Mouse (Mus musculus) limb, embryonic 12.5 days (tissue): ENCODE measurements around the gene Col25a1. TPM values are rescaled to one million over a fixed set of nuclear protein-coding genes. Genes with fewer than 3 reads are reported as not detected.
A peak's percentile ranks its signal among the peaks of the same experiment; 100 is the strongest.

Experiments
- ATAC-seq: fragments of 200-750 bp; cut with Nextera tagmentation; 2 replicates; pipeline ENCODE4 v1.8.0; 2017; ENCODE audit warnings: low read depth, moderate TSS enrichment; ENCODE audit not compliant: insufficient number of reproducible peaks, insufficient read depth, low FRiP score, low TSS enrichment
- H3K27ac ChIP-seq: fragments of 300-500 bp; sonication (generic); 2 replicates; pipeline ENCODE4 v1.5.1; 2016; ENCODE audit warnings: mild to moderate bottlenecking, moderate library complexity
- H3K27me3 ChIP-seq: fragments of 300-500 bp; sonication (generic); 2 replicates; pipeline ENCODE4 v1.6.1; 2016; ENCODE audit warnings: mild to moderate bottlenecking, moderate library complexity
- H3K36me3 ChIP-seq: fragments of 300-500 bp; sonication (generic); 2 replicates; pipeline ENCODE4 v1.6.1; 2016; ENCODE audit warnings: mild to moderate bottlenecking, moderate library complexity
- H3K4me1 ChIP-seq: fragments of 300-500 bp; sonication (generic); replicated peaks from 2 replicates; pipeline ENCODE4 v1.6.1; 2016
- H3K4me2 ChIP-seq: fragments of 300-500 bp; sonication (generic); 2 replicates; pipeline ENCODE4 v1.6.1; 2016; ENCODE audit warnings: mild to moderate bottlenecking, moderate library complexity
- H3K4me3 ChIP-seq: fragments of 300-500 bp; sonication (generic); replicated peaks from 2 replicates; pipeline ENCODE4 v1.5.1; 2016; ENCODE audit warnings: mild to moderate bottlenecking
- H3K9ac ChIP-seq: fragments of 300-500 bp; sonication (generic); replicated peaks from 2 replicates; pipeline ENCODE4 v1.6.1; 2016; ENCODE audit warnings: mild to moderate bottlenecking, moderate library complexity
- H3K9me3 ChIP-seq: fragments of 300-500 bp; sonication (generic); 2 replicates; pipeline ENCODE4 v1.6.1; 2016; ENCODE audit warnings: mild to moderate bottlenecking, moderate library complexity
- WGBS: fragments of 180-500 bp; shearing (Covaris S2); methylation state at CpG from one replicate; pipeline ENCODE4 v1.1.7; 2016; 5-methylcytosine and 5-hydroxymethylcytosine counted together
- polyA plus RNA-seq: library from polyadenylated mRNA; unstranded; fragments of >200 nt; fragmentation: Nextera tagmentation; extraction: Ambion mirVana; gene quantifications from 2 replicates; pipeline ENCODE4 v1.2.1, GENCODE M21; 2016

The Col25a1 gene
- polyA plus RNA-seq, 1 experiment from 2014 or later = 43.2 TPM

DNA sequence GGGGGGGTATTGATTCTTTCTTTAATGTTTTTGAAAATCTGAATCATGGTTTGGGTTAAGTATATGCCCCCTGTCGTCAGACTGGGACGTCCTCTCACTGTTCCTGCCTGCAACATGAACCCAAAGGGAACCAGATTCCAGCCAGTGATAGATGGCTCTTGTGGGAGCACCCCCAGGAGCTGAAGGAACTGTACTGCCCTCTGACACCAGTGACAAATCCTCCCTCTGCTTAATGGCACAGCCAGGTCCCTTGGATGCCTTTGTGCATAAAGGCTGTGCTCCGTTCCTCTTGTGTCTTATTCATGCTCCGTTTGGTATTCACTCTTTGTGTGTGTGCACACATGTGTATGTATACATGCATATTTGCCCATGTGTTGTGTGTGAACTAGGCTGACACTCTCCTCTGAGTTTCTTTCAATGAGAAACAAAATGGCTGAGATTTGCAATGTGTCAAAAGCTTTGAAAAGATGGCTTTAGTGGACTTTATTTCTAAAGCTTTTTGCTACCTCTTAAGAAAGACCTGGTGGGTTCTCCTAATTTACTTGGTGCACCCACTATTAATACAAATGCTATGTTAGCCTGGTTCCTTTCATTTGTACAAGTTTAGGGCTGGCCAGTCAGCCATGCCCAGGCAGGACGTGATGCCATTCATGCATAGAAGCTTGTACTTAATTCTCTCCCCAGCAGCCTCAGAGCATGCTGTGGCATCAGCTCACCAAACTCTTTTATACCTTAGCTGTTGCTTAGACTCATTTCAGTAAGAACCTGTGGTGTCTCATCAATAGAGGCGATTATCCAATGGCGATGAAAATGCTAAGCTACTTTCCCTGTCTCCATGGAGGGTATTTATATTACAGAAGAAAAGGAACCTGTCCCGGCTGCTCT is 273.5 kb downstream of the Col25a1 start:
- ATAC-seq = no peak
- no peaks in the 10 kb centered on the region for H3K36me3 ChIP-seq
- no peak overlapping the region for H3K4me3 ChIP-seq
- H3K4me1 ChIP-seq = peaks cover 23% of the 10 kb centered on the region
- H3K4me2 ChIP-seq = no peak overlapping the region
- 69% methylated on average over 8 of the region's 8 CpGs for WGBS
- H3K27ac ChIP-seq = no peak overlapping the region
- no peak overlapping the region for H3K9ac ChIP-seq
- no peaks in the 10 kb centered on the region for H3K9me3 ChIP-seq
- peaks cover 3% of the 10 kb centered on the region for H3K27me3 ChIP-seq

DNA sequence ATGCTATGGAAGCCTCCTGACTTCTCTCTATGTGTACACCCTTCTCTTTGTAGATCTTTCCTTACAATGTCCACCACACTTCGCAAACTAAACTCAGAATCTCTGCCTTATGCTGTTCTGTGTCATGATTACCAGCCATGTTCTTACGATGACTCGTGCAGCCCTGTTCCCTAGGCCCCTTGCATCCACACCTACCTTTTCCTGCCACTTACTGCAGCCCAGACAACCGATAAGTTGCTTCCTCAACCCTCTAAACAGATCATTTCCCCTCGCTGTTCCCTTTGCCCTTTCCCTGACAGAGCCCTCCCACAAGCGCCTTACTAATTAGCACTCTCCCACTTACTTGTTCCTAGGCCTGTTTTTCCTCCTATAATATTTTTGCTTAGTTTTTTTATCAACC is 275.9 kb downstream of the Col25a1 start:
- Histone ChIP-seq H3K36me3 (no peaks in the 10 kb centered on the region), H3K27me3 (peaks cover 3% of the 10 kb centered on the region), H3K27ac (no peak overlapping the region), H3K4me2 (no peak overlapping the region), H3K9ac (no peak overlapping the region), H3K9me3 (no peaks in the 10 kb centered on the region), H3K4me1 (peaks cover 6% of the 10 kb centered on the region), H3K4me3 (no peak overlapping the region)
- no peak for ATAC-seq
- WGBS = 50% methylated on average over 6 of the region's 6 CpGs

DNA sequence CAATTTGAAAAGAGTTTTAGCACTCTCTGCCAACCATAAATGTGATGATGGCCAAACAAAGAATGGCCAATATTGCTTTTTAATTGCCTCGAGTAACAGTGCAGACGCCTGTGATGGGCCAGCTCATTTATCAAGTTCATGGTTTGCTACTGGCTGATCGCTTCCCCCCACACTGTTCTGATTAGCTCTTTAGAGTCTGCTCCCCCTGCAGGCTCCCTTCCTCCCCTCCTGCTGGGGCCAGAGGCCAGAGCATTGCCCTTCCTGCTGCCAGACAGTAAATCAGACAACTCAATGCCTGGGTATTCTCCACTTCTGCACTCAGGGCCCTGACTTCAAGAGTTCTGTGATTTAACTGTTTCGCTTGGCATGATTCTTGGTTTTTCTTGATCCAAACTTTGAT is 281.9 kb downstream of the Col25a1 start:
- H3K9ac ChIP-seq = no peak overlapping the region
- peaks cover 6% of the 10 kb centered on the region for H3K4me1 ChIP-seq
- H3K27me3 ChIP-seq = peaks cover 1% of the 10 kb centered on the region
- H3K36me3 ChIP-seq = no peaks in the 10 kb centered on the region
- H3K9me3 ChIP-seq = no peaks in the 10 kb centered on the region
- no peak overlapping the region for H3K4me3 ChIP-seq
- 10% methylated on average over 4 of the region's 4 CpGs for WGBS
- H3K4me2 ChIP-seq = no peak overlapping the region
- no peak for ATAC-seq
- H3K27ac ChIP-seq = no peak overlapping the region

DNA sequence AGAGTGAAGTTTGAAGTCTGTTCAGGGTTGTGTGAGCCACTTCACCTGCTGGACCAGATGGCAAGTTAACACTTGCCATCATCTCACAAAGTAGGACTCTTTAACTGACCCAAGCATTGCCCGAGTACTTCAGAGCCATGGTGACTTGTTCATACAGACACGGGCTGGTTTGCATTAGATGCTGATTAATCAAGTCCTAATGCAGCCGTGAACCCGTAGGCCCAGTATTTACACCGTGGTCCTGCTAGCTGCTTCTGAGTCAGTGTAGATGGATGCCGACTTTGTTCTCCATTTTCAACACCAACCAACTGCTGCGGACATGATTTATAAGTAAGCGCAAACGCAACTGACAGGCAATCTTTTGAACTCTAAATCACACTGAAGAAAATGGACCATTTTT is 287.6 kb downstream of the Col25a1 start:
- no peak for ATAC-seq
- no peak overlapping the region for H3K27ac ChIP-seq
- WGBS = 33% methylated on average over 9 of the region's 9 CpGs

DNA sequence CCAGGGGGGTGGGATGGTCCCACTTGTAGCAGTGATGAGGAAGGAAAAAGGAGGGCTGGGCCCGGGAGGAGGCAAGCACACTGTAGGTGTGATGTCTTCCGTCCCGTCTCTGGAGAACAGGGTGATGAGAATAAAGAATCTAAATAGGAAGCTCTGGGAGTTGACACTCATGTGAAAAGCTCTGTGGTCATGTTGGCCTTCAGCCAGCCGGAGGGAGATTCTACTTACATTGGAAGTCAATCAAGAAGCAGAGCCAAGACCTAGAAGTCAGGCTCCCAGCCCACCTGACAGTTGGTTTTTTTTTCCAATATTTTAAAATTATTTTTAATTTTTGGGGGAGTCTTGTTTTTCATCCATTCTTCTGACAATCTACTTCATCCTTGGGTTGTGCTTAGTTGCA is 297.5 kb downstream of the Col25a1 start:
- Histone ChIP-seq H3K9me3 (no peaks in the 10 kb centered on the region), H3K4me3 (no peak overlapping the region), H3K36me3 (no peaks in the 10 kb centered on the region), H3K9ac (no peak overlapping the region), H3K4me2 (no peak overlapping the region), H3K27me3 (no peaks in the 10 kb centered on the region), H3K27ac (no peak overlapping the region), H3K4me1 (peaks cover 23% of the 10 kb centered on the region)
- 92% methylated on average over 4 of the region's 4 CpGs for WGBS
- ATAC-seq = no peak

More for the DNA sequence above, 287.6 kb downstream of the Col25a1 start:
- no peak overlapping the region for H3K4me2 ChIP-seq
- H3K27me3 ChIP-seq = no peaks in the 10 kb centered on the region
- no peaks in the 10 kb centered on the region; the same call in 1 of the 2 replicates for H3K4me1 ChIP-seq
- no peaks in the 10 kb centered on the region for H3K9me3 ChIP-seq
- H3K9ac ChIP-seq = no peak overlapping the region
- no peaks in the 10 kb centered on the region for H3K36me3 ChIP-seq
- no peak overlapping the region for H3K4me3 ChIP-seq

DNA sequence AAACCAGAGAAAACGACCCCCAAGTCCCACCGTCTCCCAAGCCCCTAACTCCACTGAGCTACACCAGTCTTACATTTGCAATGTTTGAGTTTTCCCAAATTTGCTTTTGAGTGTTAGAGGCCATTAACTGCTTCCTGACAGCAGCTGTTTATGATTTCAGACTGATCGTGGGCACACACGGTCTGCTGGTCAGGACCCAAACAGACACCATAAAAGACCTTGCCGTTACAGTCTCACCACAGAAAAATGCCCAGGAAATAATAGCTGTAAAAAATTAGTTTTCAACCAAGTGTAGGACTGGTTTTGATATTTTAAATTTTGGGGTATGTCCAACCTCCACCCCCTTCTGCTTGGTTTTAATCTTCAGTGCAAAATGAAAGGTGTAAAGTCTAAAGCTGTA is 298.8 kb downstream of the Col25a1 start:
- no peaks in the 10 kb centered on the region for H3K36me3 ChIP-seq
- H3K9ac ChIP-seq = no peak overlapping the region
- no peak for ATAC-seq
- H3K4me1 ChIP-seq = peaks cover 23% of the 10 kb centered on the region
- no peak overlapping the region for H3K4me2 ChIP-seq
- H3K27me3 ChIP-seq = no peaks in the 10 kb centered on the region
- 14% methylated on average over 5 of the region's 5 CpGs for WGBS
- no peak overlapping the region for H3K4me3 ChIP-seq
- peak overlapping the region; percentile 58; the same call in 1 of the 2 replicates for H3K27ac ChIP-seq
- H3K9me3 ChIP-seq = no peaks in the 10 kb centered on the region

DNA sequence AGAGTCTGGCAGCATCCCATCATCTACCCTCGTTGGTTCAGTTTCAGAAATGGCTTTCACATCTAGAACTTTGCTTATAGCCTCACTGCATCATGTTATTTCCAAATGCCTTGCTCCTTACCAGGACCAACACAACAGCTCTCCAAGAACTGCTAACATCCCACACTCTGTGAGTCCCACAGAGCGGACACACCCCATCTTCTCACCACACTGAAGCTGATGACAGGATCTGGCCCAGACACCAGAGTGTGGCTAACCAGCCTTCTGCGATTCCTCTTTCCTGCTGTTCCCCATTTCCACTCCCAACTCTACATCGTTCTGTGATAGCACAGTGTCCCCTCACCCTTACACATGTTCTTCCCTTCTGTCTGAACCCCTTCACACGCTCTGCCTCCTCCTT is 301.5 kb downstream of the Col25a1 start:
- 80% methylated on average over 5 of the region's 5 CpGs for WGBS
- Histone ChIP-seq H3K4me1 (peaks cover 26% of the 10 kb centered on the region), H3K9me3 (no peaks in the 10 kb centered on the region), H3K27ac (no peak overlapping the region), H3K27me3 (no peaks in the 10 kb centered on the region), H3K4me2 (no peak overlapping the region), H3K9ac (no peak overlapping the region), H3K4me3 (no peak overlapping the region), H3K36me3 (no peaks in the 10 kb centered on the region)
- ATAC-seq = no peak

DNA sequence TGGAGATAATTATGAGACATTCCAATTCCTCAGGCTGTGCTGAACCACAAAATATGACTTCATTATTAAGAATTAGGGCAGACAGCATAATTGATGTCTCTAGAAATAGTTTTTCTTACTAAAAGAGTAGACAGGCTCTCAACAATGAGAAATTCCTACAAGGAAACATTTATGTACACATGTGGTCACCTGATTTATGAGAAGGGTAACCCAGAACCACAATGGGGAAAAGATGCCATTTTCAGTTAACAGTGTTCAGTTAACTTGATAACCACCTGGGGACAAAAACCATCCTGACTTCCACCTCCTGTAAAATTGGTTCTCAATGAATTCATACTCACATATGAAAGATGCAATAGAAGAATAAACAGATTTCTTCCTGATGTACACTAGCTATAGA is 305.7 kb downstream of the Col25a1 start:
- Histone ChIP-seq H3K27me3 (no peaks in the 10 kb centered on the region), H3K27ac (no peak overlapping the region), H3K9me3 (no peaks in the 10 kb centered on the region), H3K36me3 (no peaks in the 10 kb centered on the region), H3K4me3 (no peak overlapping the region), H3K4me2 (no peak overlapping the region), H3K4me1 (peaks cover 12% of the 10 kb centered on the region; the same call in 1 of the 2 replicates), H3K9ac (no peak overlapping the region)
- no peak for ATAC-seq

DNA sequence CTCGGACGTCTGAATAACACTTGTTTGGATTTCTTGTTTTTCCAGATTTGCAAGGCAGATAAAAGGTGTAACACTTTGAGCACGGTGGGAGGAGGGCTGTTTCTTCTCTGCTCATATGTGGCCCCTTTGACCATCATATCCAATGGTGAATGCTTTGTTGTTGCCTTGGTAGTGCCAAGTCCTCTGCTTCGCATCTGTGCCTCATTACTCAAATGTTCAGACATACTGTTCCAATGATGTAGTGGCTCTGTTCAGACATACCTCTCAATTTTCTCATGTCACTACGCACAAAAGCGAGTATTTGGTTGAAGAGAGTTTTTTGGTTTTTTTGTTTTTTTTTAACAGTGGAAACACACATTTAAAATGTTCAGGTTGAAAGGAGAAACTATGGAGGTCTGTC is 308.5 kb downstream of the Col25a1 start:
- Histone ChIP-seq H3K36me3 (no peaks in the 10 kb centered on the region), H3K4me3 (no peak overlapping the region), H3K27ac (no peak overlapping the region), H3K27me3 (no peaks in the 10 kb centered on the region), H3K4me1 (peaks cover 19% of the 10 kb centered on the region; the same call in 1 of the 2 replicates), H3K4me2 (no peak overlapping the region), H3K9ac (no peak overlapping the region), H3K9me3 (no peaks in the 10 kb centered on the region)
- WGBS = 80% methylated on average over 6 of the region's 6 CpGs
- no peak for ATAC-seq

DNA sequence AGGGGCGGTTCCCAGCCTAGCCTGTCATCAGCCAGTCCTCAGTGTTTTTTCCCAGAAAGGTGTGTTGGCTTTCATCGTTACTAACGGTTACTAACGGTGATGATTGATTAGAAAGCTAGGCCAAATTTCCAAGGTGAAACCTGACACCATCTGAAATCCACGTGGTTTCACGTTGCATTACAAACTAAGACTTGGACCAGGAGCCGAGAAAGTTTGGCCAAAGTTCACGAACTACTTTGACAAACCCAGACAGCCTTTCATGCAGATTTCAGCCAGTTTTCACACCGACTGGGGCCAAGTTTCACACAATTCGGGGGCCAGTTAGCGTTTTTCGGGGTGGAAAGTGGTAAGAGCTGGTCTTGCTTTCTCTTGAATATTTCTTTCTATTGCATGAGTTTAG is 309.4 kb downstream of the Col25a1 start:
- no peak overlapping the region for H3K4me3 ChIP-seq
- no peak for ATAC-seq
- H3K27me3 ChIP-seq = no peaks in the 10 kb centered on the region
- 43% methylated on average over 12 of the region's 12 CpGs for WGBS
- no peak overlapping the region for H3K27ac ChIP-seq
- no peak overlapping the region for H3K4me2 ChIP-seq
- no peaks in the 10 kb centered on the region for H3K36me3 ChIP-seq
- peaks cover 19% of the 10 kb centered on the region; the same call in 1 of the 2 replicates for H3K4me1 ChIP-seq
- no peaks in the 10 kb centered on the region for H3K9me3 ChIP-seq
- H3K9ac ChIP-seq = no peak overlapping the region

DNA sequence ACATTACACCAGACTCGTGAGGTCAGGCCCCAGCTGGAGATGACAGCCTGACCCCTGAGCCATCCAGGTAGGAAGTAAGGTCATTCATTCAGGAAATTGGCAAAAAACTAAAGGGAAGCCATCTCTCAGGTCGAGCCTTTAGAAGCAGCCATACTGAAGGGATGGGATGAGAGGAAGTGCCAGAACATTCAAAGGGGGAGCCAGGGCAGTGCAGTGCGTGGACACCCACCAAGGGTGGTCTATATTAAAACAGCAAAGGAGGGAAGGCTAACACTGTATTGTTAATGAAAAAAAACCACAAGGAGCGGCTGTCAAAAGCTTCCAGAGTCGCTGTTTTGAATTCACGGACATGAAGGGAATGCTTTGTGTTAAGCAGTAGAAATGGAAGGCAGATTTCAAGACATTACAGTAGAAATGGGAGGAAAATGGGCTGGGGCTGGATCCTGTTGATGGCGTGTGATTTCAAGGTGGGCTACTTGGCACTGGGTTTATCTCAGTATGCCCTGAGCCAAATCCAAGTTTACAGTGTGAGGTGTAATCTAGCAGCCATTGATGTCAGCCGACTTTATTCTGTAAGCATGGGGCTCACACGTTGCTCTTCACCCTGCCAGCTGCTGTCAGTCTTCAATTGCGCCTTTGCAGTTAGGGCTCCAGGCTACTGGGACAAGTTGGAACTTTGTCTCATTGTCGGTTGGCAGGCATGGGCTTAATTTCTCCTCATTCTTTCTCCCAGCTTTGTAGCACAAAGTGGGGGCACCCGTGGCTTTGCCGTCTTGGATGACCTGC is 312.7 kb downstream of the Col25a1 start:
- Histone ChIP-seq H3K27me3 (no peaks in the 10 kb centered on the region), H3K4me2 (no peak overlapping the region), H3K9me3 (no peaks in the 10 kb centered on the region), H3K4me3 (no peak overlapping the region), H3K36me3 (no peaks in the 10 kb centered on the region), H3K27ac (no peak overlapping the region), H3K9ac (no peak overlapping the region), H3K4me1 (peaks cover 16% of the 10 kb centered on the region; the same call in 1 of the 2 replicates)
- no peak for ATAC-seq
- WGBS = 48% methylated on average over 13 of the region's 13 CpGs
